Mouse (Mus musculus) naive thymus-derived CD4-positive, alpha-beta T cell, adult 5 months (primary cell): ENCODE data around the gene Zfp579. TPM values are rescaled to one million over a fixed set of nuclear protein-coding genes. Genes with fewer than 3 reads are reported as not detected.

Experiments used
- polyA plus RNA-seq: library from polyadenylated mRNA; unstranded; fragments of 100-300 nt; shearing (Covaris generic); gene quantifications from one replicate; pipeline ENCODE4 v1.2.1, GENCODE M21; 2017

Zfp579 gene
- polyA plus RNA-seq, result 18.4 TPM

GRCm38 (mm10) chr7:4996003-4996895 is at the start of gene Zfp579:
Gene Zfp579 (minus strand): TSS chr7:4996158.

GRCm38 (mm10) chr7:5038109-5038732 is 42.3 kb upstream of the Zfp579 start, which contains the start of gene Zfp784:
Gene Zfp784 (minus strand): TSS chr7:5038446.

GRCm38 (mm10) chr7:5033818-5034217 is 37.9 kb upstream of the Zfp579 start, which contains the start of gene 4632433K11Rik:
Gene 4632433K11Rik (plus strand): TSS chr7:5034118.

GRCm38 (mm10) chr7:5020000-5020681 is 24.2 kb upstream of the Zfp579 start, which contains the start of the genes Zfp865 and Ccdc106:
Gene Zfp865 (plus strand): TSS chr7:5020376.
Gene Ccdc106 (plus strand): TSS chr7:5020553.

GRCm38 (mm10) chr7:5015118-5016001 is 19.4 kb upstream of the Zfp579 start, which contains the start of gene Gm44973:
Gene Gm44973 (plus strand): TSS chr7:5015496.

GRCm38 (mm10) chr7:5014251-5015117 is 18.5 kb upstream of the Zfp579 start, which contains the start of the genes Zfp524 and Fiz1:
Gene Zfp524 (plus strand): TSS chr7:5014415.
Gene Fiz1 (minus strand): TSS chr7:5014697.

GRCm38 (mm10) chr7:4971068-4971467 is 24.9 kb downstream of the Zfp579 start, which contains the start of gene Sbk3:
Gene Sbk3 (minus strand): TSS chr7:4971168.

GRCm38 (mm10) chr7:4964272-4964671 is 31.7 kb downstream of the Zfp579 start, which contains the start of gene Sbk2:
Gene Sbk2 (minus strand): TSS chr7:4964406.

Other genes with a start within 250 kb of the Zfp579 start
- gene Cox6b2, start 243.1 kb downstream of the Zfp579 start, polyA plus RNA-seq, result 2.0 TPM
- gene Fam71e2, start 224.9 kb downstream of the Zfp579 start, polyA plus RNA-seq, result not detected
- gene Il11, start 213.3 kb downstream of the Zfp579 start, polyA plus RNA-seq, result not detected
- not detected for gene Tmem190, start 213.2 kb downstream of the Zfp579 start, polyA plus RNA-seq
- 2.8 TPM for gene Tmem238, start 206.5 kb downstream of the Zfp579 start, polyA plus RNA-seq
- 358 TPM for gene Rpl28, start 203.3 kb downstream of the Zfp579 start, polyA plus RNA-seq
- gene Ube2s, start 183.6 kb downstream of the Zfp579 start, polyA plus RNA-seq, result 236 TPM
- 0.12 TPM for gene Shisa7, start 151.5 kb downstream of the Zfp579 start, polyA plus RNA-seq
- gene Isoc2b, start 125.9 kb downstream of the Zfp579 start, polyA plus RNA-seq, result 7.4 TPM
- 0.77 TPM for gene Isoc2a, start 119.0 kb downstream of the Zfp579 start, polyA plus RNA-seq
- gene Gm36210, start 89.6 kb downstream of the Zfp579 start, polyA plus RNA-seq, result not detected
- gene Zfp628, start 80.9 kb downstream of the Zfp579 start, polyA plus RNA-seq, result 2.5 TPM
- gene Nat14, start 74.1 kb downstream of the Zfp579 start, polyA plus RNA-seq, result not detected
- gene Ssc5d, start 70.4 kb downstream of the Zfp579 start, polyA plus RNA-seq, result not detected
- gene Sbk2, start 31.8 kb downstream of the Zfp579 start, polyA plus RNA-seq, result not detected
- gene Sbk3, start 25.0 kb downstream of the Zfp579 start, polyA plus RNA-seq, result not detected
- gene Zfp524, start 18.3 kb upstream of the Zfp579 start, polyA plus RNA-seq, result 21.0 TPM
- gene Fiz1, start 18.5 kb upstream of the Zfp579 start, polyA plus RNA-seq, result 54.8 TPM
- gene Gm44973, start 19.3 kb upstream of the Zfp579 start, polyA plus RNA-seq, result 5.0 TPM
- 10.7 TPM for gene Zfp865, start 24.2 kb upstream of the Zfp579 start, polyA plus RNA-seq
- not detected for gene Ccdc106, start 24.4 kb upstream of the Zfp579 start, polyA plus RNA-seq
- gene 4632433K11Rik, start 38.0 kb upstream of the Zfp579 start, polyA plus RNA-seq, result not detected
- gene Zfp784, start 42.3 kb upstream of the Zfp579 start, polyA plus RNA-seq, result 2.1 TPM
- gene Zfp580, start 55.4 kb upstream of the Zfp579 start, polyA plus RNA-seq, result 5.0 TPM
- 117 TPM for gene U2af2, start 66.0 kb upstream of the Zfp579 start, polyA plus RNA-seq
- 23.9 TPM for gene Epn1, start 84.1 kb upstream of the Zfp579 start, polyA plus RNA-seq
- gene Rfpl4, start 120.8 kb upstream of the Zfp579 start, polyA plus RNA-seq, result not detected
- gene Rasl2-9, start 129.8 kb upstream of the Zfp579 start, polyA plus RNA-seq, result not detected
- gene Vmn1r55, start 153.5 kb upstream of the Zfp579 start, polyA plus RNA-seq, result 0.30 TPM
- gene Vmn1r56, start 200.6 kb upstream of the Zfp579 start, polyA plus RNA-seq, result not detected
- gene Vmn1r57, start 222.3 kb upstream of the Zfp579 start, polyA plus RNA-seq, result not detected